ENCODE assay signal across 8 mouse cellular contexts in the genomic region with DNA sequence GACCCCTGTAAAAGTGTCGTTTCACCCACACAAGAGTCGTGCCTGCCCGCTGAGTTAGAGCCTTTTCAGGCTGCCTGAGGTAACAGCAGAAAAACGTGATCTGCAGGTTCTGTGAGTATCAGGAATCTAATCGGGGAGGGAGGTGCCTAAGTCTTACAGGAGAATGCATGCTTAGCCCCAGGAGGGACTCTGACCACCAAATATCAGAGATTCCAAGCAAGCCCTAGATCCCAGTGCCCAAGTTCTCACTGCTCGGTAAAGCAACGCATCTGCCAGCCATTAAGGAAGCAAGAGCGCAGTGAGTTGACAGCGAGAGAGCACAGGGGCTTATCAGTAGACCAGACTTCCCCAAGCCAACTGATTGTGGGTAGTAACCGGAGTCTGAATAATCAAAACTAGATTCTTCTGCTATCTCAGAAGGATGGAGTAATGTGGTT. TPM values are rescaled to one million over a fixed set of nuclear protein-coding genes. Genes with fewer than 3 reads are reported as not detected.
DNase-seq lines count a peak whose midpoint lies in the region; ATAC-seq lines count a peak whose summit lies in the region.

No protein-coding gene starts in this region.

- H3K4me3 ChIP-seq in hindbrain, embryonic 15.5 days: peak overlapping the region; percentile 80
- H3K4me3 ChIP-seq in liver, embryonic 13.5 days (replicated peaks): peak overlapping the region; percentile 94

- peak overlapping the region; percentile 74 for H3K4me2 ChIP-seq in hindbrain, embryonic 15.5 days
- peak overlapping the region; percentile 77 for H3K4me2 ChIP-seq in liver, embryonic 13.5 days

- H3K27ac ChIP-seq in hindbrain, embryonic 15.5 days (replicated peaks): no peak overlapping the region
- peak overlapping the region; percentile 87 for H3K27ac ChIP-seq in liver, embryonic 13.5 days

- H3K4me1 ChIP-seq in hindbrain, embryonic 15.5 days (replicated peaks): peaks cover 24% of the 10 kb centered on the region
- peaks cover 39% of the 10 kb centered on the region for H3K4me1 ChIP-seq in liver, embryonic 13.5 days (replicated peaks)

- ATAC-seq in hindbrain, embryonic 15.5 days (ENCODE audit: low FRiP score, low read depth): no peak
- ATAC-seq in liver, embryonic 13.5 days (ENCODE audit: low read depth): peak; percentile 21

- peak overlapping the region; percentile 43 for H3K9ac ChIP-seq in hindbrain, embryonic 15.5 days
- H3K9ac ChIP-seq in liver, embryonic 13.5 days: peak overlapping the region; percentile 69

- DNase-seq in ovary, postnatal 36 days (ENCODE audit: low spot score): peak; percentile 8
- no peak for DNase-seq in ovary, postnatal 10 days (ENCODE audit: low spot score)
- peak; percentile 25 for DNase-seq in fat pad, adult 2 months (ENCODE audit: extremely low read depth, low read depth, low spot score)
- DNase-seq in liver, embryonic 13.5 days: peak; percentile 58
- DNase-seq in naive thymus-derived CD4-positive, alpha-beta T cell, adult 2 months (ENCODE audit: low read depth): peak; percentile 62
- DNase-seq in right cerebral cortex, postnatal 4 days: no peak
- no peak for DNase-seq in cerebellum, adult 8-10 months

- H3K9me3 ChIP-seq in hindbrain, embryonic 15.5 days: no peaks in the 10 kb centered on the region
- H3K9me3 ChIP-seq in liver, embryonic 13.5 days (replicated peaks): no peaks in the 10 kb centered on the region

- no peaks in the 10 kb centered on the region for H3K36me3 ChIP-seq in hindbrain, embryonic 15.5 days
- H3K36me3 ChIP-seq in liver, embryonic 13.5 days: no peaks in the 10 kb centered on the region

- WGBS in hindbrain, embryonic 15.5 days: 17% methylated on average over 10 of the region's 10 CpGs
- WGBS in liver, embryonic 13.5 days (ENCODE audit: insufficient replicate concordance): 1% methylated on average over 10 of the region's 10 CpGs

- H3K27me3 ChIP-seq in hindbrain, embryonic 15.5 days: no peaks in the 10 kb centered on the region
- H3K27me3 ChIP-seq in liver, embryonic 13.5 days: no peaks in the 10 kb centered on the region

RNA-seq across cellular contexts. Expression of a gene that starts 1.1 kb away (rescaled TPM):
- polyA plus RNA-seq in hindbrain, embryonic 15.5 days (2015; fragmentation: Nextera tagmentation; extraction: Ambion mirVana): 26.1 and 31.7 TPM in 2 replicates
- 36.1 and 40.0 TPM in 2 replicates for polyA plus RNA-seq in liver, embryonic 13.5 days (2015; fragmentation: Nextera tagmentation; extraction: Ambion mirVana)

Comparison
In these comparisons a context has a peak if more than half of its experiments do, and no peak if none do; other contexts are left out.
1. DNase-seq: peak in ovary, postnatal 36 days (single experiment), fat pad, adult 2 months (single experiment), liver, embryonic 13.5 days (single experiment) and naive thymus-derived CD4-positive, alpha-beta T cell, adult 2 months (single experiment); none in ovary, postnatal 10 days (single experiment), right cerebral cortex, postnatal 4 days (single experiment) and cerebellum, adult 8-10 months (single experiment).